Mouse (Mus musculus) liver, embryonic 16.5 days (tissue): ENCODE measurements around the gene Camk2n2. TPM values are rescaled to one million over a fixed set of nuclear protein-coding genes. Genes with fewer than 3 reads are reported as not detected.
A peak's percentile ranks its signal among the peaks of the same experiment; 100 is the strongest.

Experiments used
- ATAC-seq: fragments of 200-750 bp; cut with Nextera tagmentation; 2 replicates; pipeline ENCODE4 v1.8.0; 2017; ENCODE audit warnings: low read depth, mild to moderate bottlenecking, moderate number of reproducible peaks, moderate library complexity
- H3K27ac ChIP-seq: fragments of 300-500 bp; sonication (generic); 2 replicates; pipeline ENCODE4 v1.5.1; 2014; ENCODE audit warnings: mild to moderate bottlenecking, low read length
- H3K27me3 ChIP-seq: fragments of 300-500 bp; sonication (generic); 2 replicates; pipeline ENCODE4 v1.6.1; 2014; ENCODE audit warnings: low read depth, low read length, mixed read lengths; ENCODE audit not compliant: control insufficient read depth, insufficient read depth
- H3K36me3 ChIP-seq: fragments of 300-500 bp; sonication (generic); 2 replicates; pipeline ENCODE4 v1.6.1; 2014; ENCODE audit warnings: mild to moderate bottlenecking; ENCODE audit not compliant: control insufficient read depth, insufficient read depth
- H3K4me1 ChIP-seq: fragments of 300-500 bp; sonication (generic); 2 replicates; pipeline ENCODE4 v1.6.1; 2014; ENCODE audit warnings: low read depth, low read length, mixed read lengths; ENCODE audit not compliant: control insufficient read depth
- H3K4me2 ChIP-seq: fragments of 300-500 bp; sonication (generic); 2 replicates; pipeline ENCODE4 v1.6.1; 2014; ENCODE audit warnings: low read depth, low read length, mixed read lengths
- H3K4me3 ChIP-seq: fragments of 300-500 bp; sonication (generic); 2 replicates; pipeline ENCODE4 v1.5.1; 2014; ENCODE audit warnings: low read depth, mild to moderate bottlenecking, low read length
- H3K9ac ChIP-seq: fragments of 300-500 bp; sonication (generic); 2 replicates; pipeline ENCODE4 v1.6.1; 2014; ENCODE audit warnings: low read depth, low read length
- H3K9me3 ChIP-seq: fragments of 300-500 bp; sonication (generic); replicated peaks from 2 replicates; pipeline ENCODE4 v1.6.1; 2016; ENCODE audit warnings: low read length; ENCODE audit not compliant: control insufficient read depth
- WGBS: fragments of 180-500 bp; shearing (Covaris S2); extraction: QIAGEN DNeasy Blood & Tissue Kit; methylation state at CpG from one replicate; pipeline ENCODE4 v1.1.7; 2014; ENCODE audit not compliant: insufficient replicate concordance; 5-methylcytosine and 5-hydroxymethylcytosine counted together
- polyA plus RNA-seq: library from polyadenylated mRNA; unstranded; fragments of >200 nt; fragmentation: Nextera tagmentation; extraction: Ambion mirVana; gene quantifications from 2 replicates; pipeline ENCODE4 v1.2.1, GENCODE M21; 2015

The Camk2n2 gene
- polyA plus RNA-seq, 1 experiment from 2014 or later = 0.15 TPM

GRCm38 (mm10) chr16:20642161-20642560 lies 21.1 kb upstream of the Camk2n2 start:
- no peaks in the 10 kb centered on the region for H3K36me3 ChIP-seq
- no peaks in the 10 kb centered on the region for H3K4me1 ChIP-seq
- 3% methylated on average over 8 of the region's 8 CpGs for WGBS
- ATAC-seq = no peak
- H3K27ac ChIP-seq = no peak overlapping the region
- H3K4me3 ChIP-seq = no peak overlapping the region
- H3K27me3 ChIP-seq = no peaks in the 10 kb centered on the region; the same call in 1 of the 2 replicates
- no peak overlapping the region for H3K4me2 ChIP-seq
- H3K9ac ChIP-seq = no peak overlapping the region
- no peaks in the 10 kb centered on the region for H3K9me3 ChIP-seq

GRCm38 (mm10) chr16:20638367-20638766 lies 17.3 kb upstream of the Camk2n2 start:
- Histone ChIP-seq H3K9me3 (no peaks in the 10 kb centered on the region), H3K27ac (no peak overlapping the region), H3K4me1 (no peaks in the 10 kb centered on the region), H3K27me3 (no peaks in the 10 kb centered on the region; the same call in 1 of the 2 replicates), H3K4me2 (no peak overlapping the region), H3K9ac (no peak overlapping the region), H3K36me3 (no peaks in the 10 kb centered on the region), H3K4me3 (no peak overlapping the region)
- WGBS = 73% methylated on average over 8 of the region's 8 CpGs
- no peak for ATAC-seq

DNA sequence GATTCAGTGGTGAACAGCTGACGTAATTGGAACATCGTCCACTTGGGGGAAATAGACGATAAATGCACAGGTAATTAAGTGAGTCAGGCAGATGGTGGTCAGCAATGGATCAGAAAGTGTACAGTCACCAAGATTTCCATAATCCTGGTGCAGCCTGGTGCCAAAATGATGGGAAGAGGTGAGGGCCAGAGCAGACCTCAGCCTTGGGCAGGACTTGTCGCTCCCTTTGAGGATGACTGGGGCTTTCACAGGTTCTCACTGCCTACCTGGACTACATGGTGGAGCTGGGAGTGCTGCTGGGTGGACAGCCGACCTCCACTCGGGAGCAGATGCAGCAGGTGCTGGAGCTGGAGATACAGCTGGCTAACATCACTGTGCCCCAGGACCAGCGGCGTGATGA lies 16.3 kb upstream of the Camk2n2 start:
- Histone ChIP-seq H3K4me1 (no peaks in the 10 kb centered on the region), H3K4me2 (no peak overlapping the region), H3K9me3 (no peaks in the 10 kb centered on the region), H3K36me3 (no peaks in the 10 kb centered on the region), H3K9ac (no peak overlapping the region), H3K27me3 (peaks cover under 1% of the 10 kb centered on the region; the same call in 1 of the 2 replicates), H3K27ac (no peak overlapping the region), H3K4me3 (no peak overlapping the region)
- no peak for ATAC-seq
- 62% methylated on average over 8 of the region's 8 CpGs for WGBS

GRCm38 (mm10) chr16:20629731-20630634 lies 8.9 kb upstream of the Camk2n2 start, which contains the start of gene Ece2:
Gene Ece2, plus strand, starts transcription at chr16:20629828.
- Histone ChIP-seq H3K27me3 (peaks cover 37% of the 10 kb centered on the region), H3K4me2 (peak within 1 kb of the TSS; percentile 54)
- no peak for ATAC-seq

GRCm38 (mm10) chr16:20628871-20629391 lies 7.8 kb upstream of the Camk2n2 start:
- H3K36me3 ChIP-seq = no peaks in the 10 kb centered on the region
- H3K4me2 ChIP-seq = no peak overlapping the region
- H3K9me3 ChIP-seq = no peaks in the 10 kb centered on the region
- H3K9ac ChIP-seq = no peak overlapping the region
- peaks cover 4% of the 10 kb centered on the region for H3K4me1 ChIP-seq
- H3K27me3 ChIP-seq = peaks cover 41% of the 10 kb centered on the region
- no peak overlapping the region for H3K4me3 ChIP-seq
- no peak for ATAC-seq
- H3K27ac ChIP-seq = no peak overlapping the region
- WGBS = 52% methylated on average over 11 of the region's 11 CpGs

More at GRCm38 (mm10) chr16:20629731-20630634, 8.9 kb upstream of the Camk2n2 start, which contains the start of gene Ece2:
- H3K27ac ChIP-seq = no peak within 1 kb of the TSS
- WGBS = 10% methylated on average over 54 of the region's 54 CpGs
- peak within 1 kb of the TSS; percentile 42 for H3K4me3 ChIP-seq
- H3K36me3 ChIP-seq = no peaks in the 10 kb centered on the region
- H3K9ac ChIP-seq = peak within 1 kb of the TSS; percentile 26; the same call in 1 of the 2 replicates
- H3K9me3 ChIP-seq = no peaks in the 10 kb centered on the region
- peaks cover 4% of the 10 kb centered on the region for H3K4me1 ChIP-seq

DNA sequence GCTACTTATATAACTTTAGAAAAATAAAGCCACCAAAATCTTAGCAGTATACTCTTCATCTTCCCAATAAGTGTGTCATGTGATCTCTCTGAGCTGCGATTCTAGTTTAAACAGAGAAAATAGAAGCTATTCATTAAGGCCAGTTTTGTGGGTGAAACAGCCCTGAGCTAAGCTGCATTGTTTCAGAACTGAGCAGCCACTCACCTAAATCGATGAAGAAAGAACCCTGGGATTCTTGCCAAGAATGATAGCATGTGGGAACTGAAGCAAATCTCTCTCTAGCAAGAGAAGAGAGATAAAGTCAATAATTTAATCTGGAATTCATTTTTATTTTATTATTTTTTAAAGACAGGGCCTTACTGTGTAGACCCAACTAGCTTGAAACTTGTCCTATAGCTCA lies 2.1 kb upstream of the Camk2n2 start:
- peaks cover 66% of the 10 kb centered on the region for H3K27me3 ChIP-seq
- WGBS = 45% methylated on average over 2 of the region's 2 CpGs
- ATAC-seq = no peak

GRCm38 (mm10) chr16:20621991-20622685 lies 1.1 kb upstream of the Camk2n2 start:
- Histone ChIP-seq H3K4me1 (peaks cover 29% of the 10 kb centered on the region), H3K27me3 (peaks cover 70% of the 10 kb centered on the region), H3K36me3 (no peaks in the 10 kb centered on the region), H3K27ac (no peak overlapping the region), H3K4me3 (peak overlapping the region; percentile 72), H3K4me2 (peak overlapping the region; percentile 97), H3K9me3 (no peaks in the 10 kb centered on the region), H3K9ac (peak overlapping the region; percentile 60)
- peak; percentile 58 for ATAC-seq
- under 1% methylated on average over 37 of the region's 37 CpGs for WGBS

More for the DNA sequence above, 2.1 kb upstream of the Camk2n2 start:
- H3K36me3 ChIP-seq = no peaks in the 10 kb centered on the region
- H3K4me1 ChIP-seq = peaks cover 29% of the 10 kb centered on the region
- no peak overlapping the region for H3K9ac ChIP-seq
- no peak overlapping the region for H3K4me3 ChIP-seq
- no peak overlapping the region for H3K27ac ChIP-seq
- H3K4me2 ChIP-seq = no peak overlapping the region
- H3K9me3 ChIP-seq = no peaks in the 10 kb centered on the region

GRCm38 (mm10) chr16:20620751-20621190 lies 316 bp downstream of the Camk2n2 start:
- Histone ChIP-seq H3K9ac (peak overlapping the region; percentile 60), H3K4me3 (peak overlapping the region; percentile 72), H3K9me3 (no peaks in the 10 kb centered on the region), H3K36me3 (no peaks in the 10 kb centered on the region), H3K27me3 (peaks cover 67% of the 10 kb centered on the region), H3K4me2 (peak overlapping the region; percentile 97), H3K4me1 (peaks cover 29% of the 10 kb centered on the region), H3K27ac (no peak overlapping the region)
- WGBS = under 1% methylated on average over 32 of the region's 32 CpGs
- ATAC-seq = no peak; the same call in 1 of the 2 replicates
